Mouse (Mus musculus) common myeloid progenitor, adult 5-6 weeks (primary cell): ENCODE measurements around the gene Tnrc6b. TPM values are rescaled to one million over a fixed set of nuclear protein-coding genes. Genes with fewer than 3 reads are reported as not detected.

Experiments used
- ATAC-seq: replicated peaks from 2 replicates; pipeline ENCODE4 v1.8.0; 2016; ENCODE audit warnings: low read depth, mild to moderate bottlenecking, moderate TSS enrichment, inconsistent platforms; ENCODE audit not compliant: poor library complexity, severe bottlenecking
- total RNA-seq: library from RNA; stranded (forward); fragments of 200-1000, 187-1606 nt; gene quantifications from 2 replicates; pipeline ENCODE4 v1.2.3, GENCODE M21; 2017

The Tnrc6b gene
- 45.8 and 100 TPM in 2 replicates for total RNA-seq

DNA sequence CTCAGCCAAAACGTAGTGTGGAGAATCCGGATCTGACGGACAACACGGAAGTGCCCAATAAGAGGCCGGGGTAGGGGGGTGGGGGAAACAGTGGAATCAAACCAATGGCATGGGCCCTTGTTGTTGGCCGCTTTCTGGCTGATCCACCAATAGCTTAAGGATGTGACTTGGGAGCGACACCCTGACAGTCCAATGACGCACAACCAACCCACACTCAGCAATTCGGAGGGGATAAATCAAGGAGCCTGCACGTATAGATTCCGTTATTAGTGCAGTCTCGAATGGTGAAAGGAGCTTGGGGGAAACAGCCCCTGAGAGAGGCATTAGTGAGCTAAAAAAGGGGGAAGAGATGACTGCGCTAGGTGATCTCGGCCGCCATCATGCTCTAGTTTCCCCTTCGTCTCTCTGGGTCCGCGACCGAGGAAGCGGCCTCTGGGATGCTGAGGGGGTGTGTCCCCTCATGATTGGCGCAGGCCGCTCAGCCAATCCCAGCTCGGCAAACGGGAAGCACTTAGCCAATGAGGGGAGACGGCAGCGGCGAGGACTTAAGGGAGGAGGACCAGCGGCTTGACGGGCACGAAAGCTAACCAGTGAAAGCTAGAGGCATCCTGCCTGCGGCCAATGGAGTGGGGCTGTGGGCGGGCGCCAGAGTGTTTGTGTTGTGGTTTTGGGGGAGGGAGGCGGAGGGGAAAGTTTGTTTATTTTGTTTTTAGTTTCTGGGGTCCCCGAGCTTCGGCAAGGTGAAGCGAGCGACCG is at the start of gene Tnrc6b:
Gene Tnrc6b (plus strand): TSS at position 706 of the 756 bp plus-strand sequence.
- ATAC-seq, result peak; percentile 94

DNA sequence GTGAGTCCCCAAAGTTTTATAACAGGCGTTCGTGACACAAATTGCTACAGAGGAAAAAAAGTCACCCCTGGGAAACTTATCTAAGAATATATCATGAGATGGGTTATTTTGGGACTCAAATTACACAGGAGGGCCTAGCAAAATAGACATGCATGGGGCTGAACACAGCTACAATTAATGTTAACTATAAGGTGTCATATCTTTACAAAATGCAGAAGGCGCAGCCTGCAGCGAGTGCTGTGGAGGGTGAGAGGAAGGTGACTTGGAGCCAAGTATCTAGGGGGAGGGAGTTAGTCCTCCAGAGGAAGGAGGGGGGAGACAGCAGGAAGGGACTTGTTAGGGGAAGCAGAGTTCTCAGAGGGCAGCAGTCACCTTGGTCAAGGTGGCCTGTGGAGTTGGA is 46.7 kb upstream of the Tnrc6b start:
- no peak for ATAC-seq

DNA sequence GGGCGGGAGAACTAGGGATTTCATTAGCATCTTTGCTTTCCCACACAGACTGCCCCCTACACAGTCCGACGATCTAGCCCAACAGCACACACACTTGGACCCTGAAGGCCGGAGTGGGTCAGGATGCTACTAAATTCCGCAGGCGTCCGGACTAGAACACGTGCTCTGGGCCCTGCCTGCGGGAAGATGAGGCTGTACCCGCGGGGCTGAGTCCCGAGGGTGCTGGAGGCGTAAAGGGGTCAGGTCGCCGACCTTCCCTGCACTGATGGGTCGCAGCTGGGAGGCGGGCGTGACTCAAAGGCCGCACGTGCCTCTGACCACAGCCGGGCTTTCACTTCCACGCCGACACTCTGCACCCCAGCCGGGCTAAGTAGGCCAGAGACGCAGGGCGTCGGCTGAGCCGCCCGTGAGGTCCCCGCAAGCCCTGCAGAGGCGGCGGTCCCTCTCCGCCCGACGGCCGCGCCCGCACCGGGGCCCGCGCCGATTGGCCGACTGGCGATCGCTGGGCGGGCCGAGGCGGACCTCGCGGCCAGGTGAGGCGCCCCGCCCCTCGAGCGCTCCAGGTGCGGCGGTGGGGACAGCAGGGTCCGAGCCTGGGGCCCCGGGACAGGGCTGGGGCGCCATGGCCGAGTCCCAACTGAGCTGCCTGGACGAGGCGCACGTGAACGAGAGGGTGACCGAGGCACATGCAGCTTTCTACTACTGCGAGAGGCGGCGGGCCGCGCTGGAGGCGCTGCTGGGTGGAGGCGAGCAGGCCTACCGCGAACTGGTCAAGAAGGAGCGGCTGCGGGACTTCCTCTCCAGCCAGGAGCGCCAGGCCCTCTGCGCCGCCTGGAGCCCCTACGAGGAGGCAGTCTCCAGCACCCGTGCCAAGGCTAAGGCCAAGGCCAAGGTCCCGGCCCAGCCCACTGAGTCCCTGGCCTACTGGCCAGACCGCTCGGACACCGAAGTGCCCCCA is 39.5 kb upstream of the Tnrc6b start, which contains the start of gene Fam83f:
Gene Fam83f (plus strand): TSS at position 553 of the 958 bp plus-strand sequence.
- peak; percentile 78 for ATAC-seq

DNA sequence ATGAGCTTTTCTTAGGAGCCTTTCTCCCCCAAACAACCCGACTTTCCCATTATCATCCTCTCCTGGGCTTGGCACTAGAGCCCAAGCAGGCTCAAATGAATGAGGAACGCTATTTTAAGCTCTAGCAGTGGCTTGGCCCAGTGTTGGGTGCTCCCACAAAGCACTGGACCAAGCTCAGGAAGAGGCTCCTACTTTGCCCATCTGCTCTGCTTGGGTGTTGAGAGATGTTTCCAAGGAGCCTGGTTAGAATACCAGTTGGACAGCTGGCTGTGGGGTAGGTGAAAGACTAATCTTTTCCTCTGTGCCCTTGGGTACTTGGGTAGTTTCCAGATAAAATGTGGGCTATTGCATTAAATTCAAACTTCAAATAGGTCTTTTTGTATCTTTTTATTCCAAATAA is 38.3 kb upstream of the Tnrc6b start:
- no peak for ATAC-seq

DNA sequence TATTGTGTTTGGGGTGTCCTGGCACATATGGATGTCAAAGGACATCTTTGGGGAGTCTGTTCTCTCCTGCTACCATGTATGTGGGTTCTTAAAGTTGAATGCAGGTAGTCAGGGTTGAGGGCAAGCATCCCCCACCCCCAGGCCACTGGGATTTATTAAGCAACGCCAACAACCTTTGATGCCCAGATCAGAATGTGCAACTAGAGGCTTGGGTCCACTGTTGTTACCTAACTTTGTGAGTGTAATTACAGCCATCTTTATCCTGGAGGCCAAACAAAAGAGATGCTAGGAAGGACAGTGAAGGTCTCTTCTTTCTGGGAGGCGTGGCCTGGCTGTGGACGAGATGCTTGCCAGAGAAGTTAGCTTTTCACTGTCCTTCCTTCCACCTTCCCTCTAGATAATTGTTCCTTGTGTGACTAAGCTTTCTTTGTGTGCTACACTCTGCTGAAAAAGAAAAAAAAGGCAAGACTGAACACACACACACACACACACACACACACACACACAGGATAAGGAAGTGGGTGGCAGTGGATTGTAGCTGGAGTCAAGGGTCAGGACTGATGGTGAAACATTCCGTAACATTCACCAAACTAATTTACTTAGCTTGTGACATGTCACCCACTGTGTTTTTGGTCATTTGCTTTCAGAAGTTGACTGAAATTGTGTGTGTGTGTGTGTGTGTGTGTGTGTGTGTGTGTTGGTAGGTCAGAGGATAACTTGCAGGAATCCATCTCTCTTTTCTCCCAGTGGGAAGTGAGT is 37.6 kb upstream of the Tnrc6b start:
- 0 out of 2 replicates have a peak, but pooled peaks have one; percentile 4 for ATAC-seq

DNA sequence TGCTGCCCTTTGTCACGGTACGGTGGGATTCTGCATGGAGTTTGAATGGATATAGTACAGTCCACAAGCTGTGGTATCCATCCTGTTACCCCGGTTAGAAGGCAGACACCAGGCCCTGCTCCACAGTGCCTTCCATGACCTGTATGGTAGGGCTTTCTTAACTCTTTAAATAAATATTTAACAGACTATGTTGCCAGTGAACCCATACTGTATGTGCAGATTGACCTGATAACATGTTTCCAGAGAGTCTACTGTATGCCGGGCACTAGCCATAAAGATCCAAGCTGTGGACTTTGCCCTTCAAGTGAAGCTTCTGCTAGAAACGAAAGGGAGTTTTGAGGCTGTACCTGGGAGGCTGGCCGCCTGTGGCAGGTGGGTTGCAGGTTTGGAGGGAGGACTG is 36.4 kb upstream of the Tnrc6b start:
- ATAC-seq, result no peak

DNA sequence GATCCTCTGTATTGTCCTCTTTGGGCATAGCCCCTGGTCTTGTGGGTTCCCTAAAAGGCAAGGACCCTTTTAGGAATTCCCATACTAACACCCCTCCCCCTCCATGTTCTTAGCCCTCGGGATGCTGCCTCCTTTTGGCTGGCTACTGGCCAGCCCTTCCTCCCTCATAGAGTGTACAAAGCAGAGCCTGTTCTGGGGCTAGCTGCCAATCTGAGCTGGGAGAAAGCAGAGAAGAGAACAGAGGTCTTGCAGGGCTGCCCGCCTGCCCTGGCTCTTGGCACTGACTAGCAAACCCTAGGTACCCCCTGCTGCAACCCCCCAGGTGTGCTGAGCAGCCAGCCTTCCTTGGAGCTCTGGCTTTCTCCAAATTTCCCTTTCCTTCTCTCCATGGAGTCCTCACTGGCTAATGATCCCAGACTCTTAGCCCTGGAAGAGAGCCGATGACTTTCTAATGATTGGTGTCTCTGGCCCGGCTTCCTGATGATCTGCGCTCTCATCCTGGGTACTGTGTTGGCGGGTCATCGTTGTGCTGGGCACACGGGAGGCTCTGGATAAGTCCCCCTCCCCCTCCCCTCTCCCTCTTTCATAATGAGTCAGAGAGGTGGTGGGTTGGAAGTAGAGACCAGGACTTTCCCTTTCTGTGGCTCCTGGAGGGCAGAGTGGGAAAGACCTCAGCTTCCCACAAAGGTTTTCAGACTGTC is 31.4 kb upstream of the Tnrc6b start:
- ATAC-seq, result no peak

DNA sequence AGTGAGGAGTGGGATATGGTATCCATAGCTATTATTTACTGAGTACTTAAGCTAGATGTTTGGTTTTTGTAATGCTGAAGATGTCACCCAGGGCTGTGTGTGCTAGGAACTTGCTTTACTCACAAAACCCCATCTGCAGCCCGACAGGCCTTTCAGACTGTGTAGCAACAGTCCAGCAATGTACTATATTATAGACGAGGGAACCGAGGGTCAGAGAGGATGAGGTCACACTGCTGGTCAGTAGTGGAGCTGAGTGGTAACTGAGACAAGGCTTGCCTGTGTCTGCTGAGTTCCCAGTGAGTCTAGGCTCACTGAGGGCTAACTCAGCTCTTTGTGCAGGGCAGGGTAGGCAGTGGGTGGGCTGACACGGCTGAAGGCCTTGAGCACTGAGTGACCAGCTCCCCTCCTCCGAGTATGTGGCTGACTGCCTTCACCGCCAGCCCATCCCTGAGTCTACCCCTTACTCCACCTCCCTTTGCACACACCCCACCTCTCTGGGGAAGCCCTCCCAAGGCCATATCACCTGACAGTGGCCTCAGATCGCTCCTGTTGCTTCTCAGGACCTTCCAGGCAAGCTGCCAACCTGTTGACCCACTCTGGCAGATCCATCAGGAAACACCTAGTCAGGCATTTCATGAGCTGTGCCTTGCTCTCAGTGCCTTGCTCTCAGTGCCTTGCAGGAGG is 30.6 kb upstream of the Tnrc6b start:
- no peak for ATAC-seq

DNA sequence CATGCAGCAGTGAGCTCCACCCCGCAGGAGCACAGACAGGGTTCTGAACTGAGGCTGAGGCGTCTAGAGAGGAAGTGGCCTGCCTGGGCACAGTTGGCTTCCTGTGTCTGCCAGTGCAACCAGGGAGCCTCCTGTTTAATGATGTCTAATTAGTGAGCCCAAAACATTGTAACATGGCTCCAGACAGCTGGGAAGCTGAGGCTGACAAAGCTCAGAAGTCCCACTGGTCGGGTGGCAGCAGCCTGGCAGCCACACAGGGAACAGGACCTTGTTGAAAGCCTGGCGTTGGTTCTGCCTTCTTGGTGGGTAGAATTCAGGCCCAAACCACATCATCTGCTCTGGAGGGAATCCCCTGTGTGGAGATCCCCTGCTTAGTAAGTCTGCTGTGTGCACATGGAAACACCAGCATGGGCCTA is 29.6 kb upstream of the Tnrc6b start:
- peak; percentile 66; the same call in 1 of the 2 replicates for ATAC-seq

DNA sequence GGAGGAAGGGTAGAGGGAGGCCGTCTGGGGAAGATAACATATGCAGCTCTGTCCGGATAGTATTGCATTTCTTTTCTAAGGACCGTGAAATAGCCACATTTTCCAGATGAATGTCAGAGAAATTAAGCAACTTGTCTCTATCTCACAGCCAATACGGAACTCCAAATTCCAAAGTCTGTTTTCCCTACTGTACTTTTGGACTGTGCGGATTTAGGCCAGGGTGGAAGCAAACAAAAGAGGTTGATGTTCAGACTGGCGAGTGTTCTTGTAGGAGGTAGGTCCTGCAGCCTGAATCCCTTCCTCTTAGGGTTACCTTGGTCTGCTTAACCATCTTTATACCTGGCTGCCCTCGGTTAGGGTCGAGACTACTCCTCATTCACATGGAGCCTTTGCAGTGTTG is 28.8 kb upstream of the Tnrc6b start:
- no peak for ATAC-seq

DNA sequence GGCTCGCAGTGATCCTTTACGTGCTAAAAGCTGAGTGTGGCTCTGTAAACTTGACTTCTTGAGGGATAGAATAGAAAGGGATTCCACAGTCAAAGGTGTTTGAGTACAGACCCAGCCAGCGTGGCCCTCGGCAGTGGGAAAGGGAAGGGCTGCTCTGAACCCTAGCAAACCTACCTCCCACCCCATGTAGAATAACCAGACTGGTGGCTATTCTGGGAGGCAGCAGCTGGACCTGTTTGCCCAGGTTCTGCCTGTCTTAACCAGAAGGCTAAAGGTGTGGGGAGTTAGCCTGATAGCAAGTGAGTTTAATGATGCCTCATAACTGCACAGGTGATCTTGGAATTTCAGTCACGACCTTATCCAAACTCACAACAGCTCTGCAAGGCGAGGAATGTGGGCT is 28.0 kb upstream of the Tnrc6b start:
- ATAC-seq, result no peak

DNA sequence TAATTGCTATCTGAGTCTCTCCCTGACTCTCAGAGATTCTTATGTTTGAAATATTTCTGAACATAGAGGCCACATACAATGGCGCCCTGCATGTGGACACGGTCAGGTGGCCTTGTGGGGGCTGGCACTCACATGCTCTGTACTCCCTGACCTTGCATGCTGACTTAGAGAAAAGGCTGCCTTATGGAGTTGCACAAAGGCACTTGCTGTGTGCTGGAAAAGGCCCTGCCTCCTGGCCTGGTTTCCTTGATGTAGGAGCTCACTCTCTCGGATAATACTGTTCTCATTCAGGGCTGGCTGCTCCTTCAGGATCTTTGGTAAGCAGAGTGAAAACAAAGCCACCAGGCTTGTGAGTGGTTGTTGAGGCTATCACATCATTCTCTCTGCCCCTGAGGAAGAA is 27.1 kb upstream of the Tnrc6b start:
- no peak for ATAC-seq

DNA sequence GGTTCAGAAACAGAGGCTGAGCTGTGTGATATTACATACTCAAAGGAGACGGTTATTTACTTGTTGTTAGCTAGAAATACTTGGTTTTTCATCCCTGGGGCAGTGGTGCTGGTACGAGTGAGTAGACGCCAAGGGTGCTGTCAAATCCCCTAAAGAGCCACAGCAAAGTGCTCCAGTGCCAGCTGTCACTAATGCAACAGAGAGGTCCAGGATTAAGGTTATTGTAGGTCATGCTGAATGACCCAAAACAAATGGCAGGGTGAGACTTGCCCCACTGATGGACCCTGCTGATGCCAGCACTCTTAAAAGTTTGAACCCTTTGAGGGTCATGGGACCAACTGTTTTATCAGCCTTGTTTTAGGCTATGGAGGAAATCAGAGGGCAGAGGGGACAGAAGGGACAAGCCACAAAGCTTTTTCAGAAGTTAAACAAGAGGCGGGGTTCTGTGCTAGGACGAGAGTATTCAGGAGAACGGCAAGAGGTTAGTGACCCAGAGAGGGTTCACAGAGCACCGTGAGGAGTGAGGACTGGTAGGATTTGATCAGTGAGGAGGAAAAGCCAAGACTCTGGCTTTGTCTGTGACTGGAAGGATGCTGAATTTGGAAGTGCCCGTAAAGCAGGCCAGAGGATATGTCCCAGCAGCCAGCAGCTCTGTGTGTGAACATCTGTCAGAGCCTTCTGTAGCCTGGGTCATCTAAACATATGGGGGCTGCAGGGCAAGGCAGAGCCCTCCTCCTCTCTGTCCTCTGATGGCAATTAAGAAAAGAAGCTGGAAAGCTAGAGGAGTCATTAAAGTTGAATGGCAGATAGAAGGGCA is 26.1 kb upstream of the Tnrc6b start:
- ATAC-seq, result no peak

DNA sequence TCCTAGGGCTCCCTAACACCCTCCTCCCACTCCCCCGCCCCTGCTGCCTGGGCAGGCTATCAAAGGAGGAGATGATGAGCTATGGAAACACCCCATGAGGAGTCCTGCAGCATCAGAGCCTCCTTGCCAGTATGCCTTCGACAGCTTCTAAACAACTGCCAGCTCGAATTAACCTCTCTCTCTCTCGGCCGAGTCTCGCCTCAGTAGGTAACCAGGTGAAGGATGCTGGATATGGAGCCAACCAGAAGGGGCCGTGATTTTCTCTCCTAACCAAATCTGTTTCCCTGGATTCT is 25.6 kb upstream of the Tnrc6b start:
- no peak for ATAC-seq

DNA sequence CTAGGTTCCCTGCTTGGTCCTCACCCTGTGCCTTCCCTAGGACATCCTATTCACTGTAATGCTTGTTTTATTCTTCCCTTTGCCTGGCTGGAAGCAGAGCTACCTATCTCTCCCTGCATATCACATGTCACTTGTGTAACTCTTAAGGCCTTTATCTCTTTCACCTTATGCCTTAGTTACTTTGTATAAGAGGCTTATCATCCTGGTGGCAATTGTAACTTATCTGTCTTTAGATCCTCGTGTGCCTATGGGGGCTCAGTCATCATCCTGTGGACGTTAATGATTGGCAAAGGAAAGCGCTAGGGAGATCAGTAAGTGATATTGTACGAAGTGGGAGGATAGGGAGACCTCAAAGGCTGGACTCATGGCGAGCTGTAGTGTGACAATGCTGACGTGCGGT is 22.6 kb upstream of the Tnrc6b start:
- no peak for ATAC-seq

DNA sequence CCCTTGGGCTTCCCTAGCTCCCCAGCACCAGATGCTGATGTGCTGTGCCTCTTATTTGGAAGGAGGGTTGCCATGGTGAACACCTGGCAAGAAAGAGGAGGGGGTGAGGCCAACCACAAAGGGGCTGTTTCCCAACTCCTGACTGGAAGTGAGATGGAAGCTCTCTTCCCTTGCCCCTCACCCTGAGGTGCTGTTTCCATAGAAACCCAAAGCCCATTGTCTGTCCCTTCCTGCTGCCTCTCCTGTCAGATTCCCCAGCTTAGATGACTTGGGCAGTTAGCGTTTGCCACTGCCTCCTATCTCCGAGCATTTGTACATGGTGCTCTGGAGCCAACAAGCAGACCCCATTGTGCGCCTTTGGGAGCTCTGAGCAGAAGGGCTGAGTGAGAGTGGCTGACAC is 17.6 kb upstream of the Tnrc6b start:
- no peak for ATAC-seq

DNA sequence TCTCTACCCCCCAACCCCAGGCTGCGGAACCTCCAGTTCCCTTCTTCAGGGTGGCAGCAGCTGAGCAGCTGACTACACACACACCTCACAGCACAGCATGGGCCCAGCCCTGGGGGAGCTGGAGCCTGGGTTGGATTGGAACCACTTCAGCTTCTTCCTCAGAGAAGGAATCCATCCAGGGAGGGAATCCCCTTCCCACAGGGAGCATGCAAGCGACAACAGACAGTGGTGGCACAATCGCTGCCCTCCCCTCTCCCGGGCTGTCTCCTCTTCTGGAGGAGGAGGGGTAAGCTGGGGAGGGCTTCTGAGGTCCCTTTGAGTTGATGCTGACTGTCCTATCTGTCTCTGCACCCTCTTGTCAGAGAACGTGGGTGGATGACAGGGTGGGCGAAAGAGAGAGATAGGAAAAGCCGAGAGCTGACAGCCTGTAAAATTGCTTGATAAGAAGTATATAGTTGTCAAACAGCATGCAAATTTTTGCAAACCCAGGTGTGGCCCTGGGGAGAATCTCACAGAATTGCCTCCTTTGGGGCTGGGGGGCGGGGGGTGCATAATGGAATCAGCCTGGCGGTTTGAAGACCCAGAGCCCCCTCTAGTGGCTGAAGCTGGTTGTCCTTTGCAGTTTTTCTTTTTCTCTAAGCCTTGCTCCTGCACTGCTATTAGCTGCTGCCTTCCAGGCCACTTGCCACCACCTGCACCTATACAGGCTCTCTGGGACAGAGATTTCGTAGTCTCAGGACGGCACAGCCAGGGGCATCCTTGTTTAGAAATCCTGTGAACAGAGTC is 16.8 kb upstream of the Tnrc6b start:
- ATAC-seq, result peak; percentile 45; the same call in 1 of the 2 replicates

DNA sequence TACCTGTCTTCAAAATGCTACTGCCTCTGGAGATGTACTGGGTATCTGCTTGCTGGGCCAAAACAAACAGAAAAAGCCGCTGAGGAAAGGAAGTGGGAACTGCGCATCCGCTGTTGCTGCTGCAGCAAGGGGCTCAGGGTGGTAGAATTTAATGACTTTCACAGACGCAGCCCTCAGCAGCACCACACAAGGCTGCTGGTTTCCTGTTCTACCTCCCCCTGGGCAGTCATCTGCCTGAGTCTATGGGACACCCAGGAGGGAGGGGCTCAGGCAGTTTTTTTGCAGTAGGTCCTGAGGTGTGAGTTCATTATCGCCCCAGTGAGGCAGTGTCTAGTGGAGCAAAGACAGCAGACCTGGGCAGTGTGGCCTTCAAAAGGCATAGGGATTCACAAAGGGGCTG is 13.5 kb upstream of the Tnrc6b start:
- ATAC-seq, result peak; percentile 59
